Mouse (Mus musculus) bone marrow macrophage, adult 2 months (primary cell): ENCODE data around the gene Six5.

Source experiments
- CTCF ChIP-seq: IDR thresholded peaks from 2 replicates; pipeline ENCODE4 v1.5.1; 2012; ENCODE audit warnings: low read depth, mild to moderate bottlenecking, low read length, moderate library complexity
- POLR2A ChIP-seq: IDR thresholded peaks from 2 replicates; pipeline ENCODE4 v1.6.1; 2012; ENCODE audit warnings: mild to moderate bottlenecking, low read depth, low read length, borderline replicate concordance

DNA sequence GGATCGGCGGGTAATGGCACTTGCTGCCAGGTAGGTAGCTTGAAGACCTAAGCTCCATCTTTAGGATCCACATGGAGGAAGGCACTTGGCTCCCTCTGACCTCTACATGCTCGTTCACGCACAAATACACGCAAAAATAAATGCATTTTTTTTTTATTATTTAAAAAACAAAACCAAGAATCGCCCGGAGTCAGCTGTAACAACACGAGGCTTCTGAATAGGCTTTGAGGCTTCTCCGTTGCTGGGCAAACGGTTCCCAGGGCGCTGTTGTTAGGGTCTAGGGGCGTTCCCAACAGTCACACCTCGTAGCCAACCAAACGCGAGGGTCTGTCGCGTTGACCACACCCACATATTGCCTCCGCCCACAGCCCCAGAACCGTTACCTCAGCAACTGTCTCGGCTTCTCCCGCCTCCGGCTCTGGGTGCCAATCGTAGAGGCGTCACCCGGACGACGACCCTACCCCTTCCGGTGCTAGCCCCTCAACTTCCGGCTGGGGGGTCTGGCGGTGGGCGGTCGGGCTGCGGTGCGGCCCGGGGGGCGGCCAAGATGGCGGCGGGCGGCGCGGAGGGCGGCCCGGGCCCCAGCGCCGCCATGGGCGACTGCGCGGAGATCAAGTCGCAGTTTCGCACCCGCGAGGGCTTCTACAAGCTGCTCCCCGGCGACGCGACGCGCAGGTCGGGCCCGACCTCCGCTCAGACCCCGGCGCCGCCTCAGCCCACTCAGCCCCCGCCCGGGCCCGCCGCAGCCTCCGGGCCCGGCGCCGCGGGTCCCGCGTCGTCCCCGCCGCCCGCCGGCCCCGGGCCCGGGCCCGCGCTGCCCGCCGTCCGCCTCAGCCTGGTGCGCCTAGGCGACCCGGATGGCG is 18.4 kb upstream of the Six5 start, which contains the start of gene Dmwd:
- TF ChIP-seq CTCF (no peak), POLR2A (no peak)
